Mouse (Mus musculus): Measurements from ENCODE around the gene Pan3.

DNA sequence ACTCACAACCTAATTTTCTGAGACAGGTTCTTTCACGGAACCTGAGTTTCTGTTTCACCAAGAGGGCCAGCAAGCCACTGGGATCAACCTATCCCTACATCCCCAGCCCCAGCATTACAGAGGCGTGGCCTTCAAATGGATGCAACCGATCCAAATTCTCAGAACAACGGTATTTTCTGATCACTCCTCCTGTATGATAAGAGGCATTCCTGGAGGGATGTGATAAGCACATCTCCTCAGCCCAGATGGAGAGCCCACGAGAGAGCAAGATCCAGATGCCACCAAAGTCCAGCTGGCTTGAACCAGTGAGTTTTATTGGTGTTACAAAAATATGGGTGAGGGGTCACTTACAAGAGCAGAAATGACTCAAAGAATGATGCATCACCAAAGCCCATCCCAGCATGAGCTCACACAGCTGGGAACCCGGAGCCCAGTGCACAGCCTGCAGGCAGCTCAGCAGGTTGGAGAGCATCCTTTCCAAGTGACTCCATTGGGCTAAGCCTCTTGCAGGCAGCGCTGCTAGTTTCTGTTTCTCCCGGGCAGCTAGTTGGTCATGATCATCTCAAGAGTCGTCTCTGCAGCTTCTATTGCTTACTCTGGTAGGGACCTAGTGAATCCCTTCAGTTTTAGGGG is 41.5 kb upstream of the Pan3 start:
- TF ChIP-seq CHD2 (IDR thresholded peaks at IDR 0.05; ENCODE audit: low read depth, low read length) (no peak), HCFC1 (IDR thresholded peaks at IDR 0.05; ENCODE audit: borderline replicate concordance, insufficient read depth, low read length) (no peak), ZNF384 (IDR thresholded peaks at IDR 0.05; ENCODE audit: low read depth, low read length) (no peak)
